Mouse (Mus musculus) regulatory T cell (primary cell): ENCODE results near the gene Spatc1l.

Experiments
- in situ Hi-C: fragments of 300-600 bp; cut with MboI, MseI; formaldehyde crosslinking; loops from one replicate; pipeline ENCODE4 v1.15.1; 2025; ENCODE audit warnings: high pct_unique_total_duplicates

The Spatc1l gene

DNA sequence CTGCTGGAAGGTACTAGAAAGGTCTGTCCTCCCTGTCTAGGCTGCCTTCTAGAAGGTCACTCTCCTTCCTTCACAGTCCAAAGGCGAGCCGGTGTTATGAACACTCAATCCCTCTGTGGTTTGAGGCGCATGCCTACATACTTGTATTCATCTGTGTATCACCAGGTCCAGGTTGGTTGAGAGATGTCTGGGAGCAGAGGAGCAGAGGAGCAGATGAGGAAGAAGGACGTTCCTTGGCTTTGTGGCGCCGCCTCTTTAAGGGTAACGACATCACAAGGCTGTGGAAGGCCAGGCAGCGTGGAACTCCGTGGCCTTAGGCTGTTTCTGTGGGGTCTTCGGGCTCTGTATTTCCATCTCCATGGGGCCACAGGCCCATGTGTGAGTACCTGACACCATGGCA, at the start of gene Spatc1l:
Spatc1l (plus strand) TSS at position 301 of the 400 bp plus-strand sequence.
- in situ Hi-C loops: no loop called here

DNA sequence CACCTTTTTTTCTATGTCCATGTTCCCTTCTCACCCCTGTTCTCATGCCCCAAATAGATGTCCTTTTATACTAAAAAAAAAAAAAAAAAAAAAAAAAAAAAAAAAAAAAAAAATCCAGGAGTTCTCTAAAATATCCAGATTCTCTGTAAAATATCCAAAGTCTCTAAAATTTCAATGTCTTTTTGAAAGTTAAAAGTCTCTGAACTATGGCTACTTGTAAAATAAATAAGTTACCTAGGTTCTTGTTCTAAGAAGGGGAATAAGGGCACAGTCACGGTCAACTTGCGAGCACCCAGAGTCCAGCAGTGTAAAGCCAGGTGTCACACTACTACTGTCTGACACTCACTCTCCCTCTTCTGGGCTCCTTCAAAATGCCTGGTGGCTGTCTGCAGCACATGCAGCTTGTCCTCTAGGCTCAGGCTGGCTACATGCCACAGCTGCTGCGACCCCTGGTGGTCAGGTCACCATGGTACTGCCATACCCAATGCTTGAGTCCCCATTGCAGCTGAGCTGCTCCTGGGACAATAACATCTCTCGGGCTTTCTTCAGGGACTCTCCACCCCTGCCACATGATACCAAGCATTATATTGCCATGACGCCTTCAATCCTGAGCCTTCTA, 49.0 kb upstream of the Spatc1l start:
- in situ Hi-C loops: no loop called here

DNA sequence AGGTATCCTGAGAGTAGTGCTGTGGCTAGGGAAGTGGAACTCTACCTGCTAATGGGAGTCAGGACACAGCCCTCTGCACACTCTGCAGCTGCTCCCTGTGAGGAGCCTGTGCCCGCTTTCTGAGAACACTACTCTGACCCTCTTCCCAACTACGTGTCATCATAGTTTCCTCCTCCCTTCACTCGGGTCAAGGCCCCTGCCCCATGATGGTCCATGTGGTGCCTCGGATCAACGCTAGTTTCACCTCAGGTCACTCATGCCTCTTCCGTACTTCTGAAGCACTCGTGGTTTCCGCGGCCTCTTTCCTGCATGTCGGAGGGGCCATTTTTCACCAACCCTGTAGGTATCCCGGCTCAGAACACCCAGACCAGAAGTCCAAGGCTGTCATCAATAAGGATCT, 31.1 kb upstream of the Spatc1l start:
- in situ Hi-C loops: no loop called here

DNA sequence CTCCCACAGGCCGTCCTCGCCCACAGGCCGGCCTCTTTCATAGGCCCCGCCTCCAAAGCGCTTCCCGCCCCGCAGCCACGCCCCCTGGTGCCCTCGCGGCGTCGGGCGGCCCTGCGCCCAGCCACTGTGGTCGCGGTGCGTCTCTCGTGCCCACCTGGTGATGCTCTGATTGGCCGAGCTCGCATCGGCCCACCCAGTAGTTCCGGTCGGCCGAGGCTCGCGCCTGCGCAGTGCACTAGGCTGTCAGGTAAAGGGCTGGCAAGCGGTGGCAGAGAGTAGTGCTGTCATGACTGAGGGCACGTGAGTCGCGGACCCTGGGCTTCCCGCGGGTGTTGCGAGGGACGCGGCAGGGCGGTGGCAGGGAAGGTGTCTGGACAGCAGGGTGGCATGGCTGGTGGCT, 30.7 kb upstream of the Spatc1l start, which contains the start of gene Lss:
Lss (plus strand) TSS at position 214 of the 400 bp plus-strand sequence.
- in situ Hi-C loops: no loop called here

DNA sequence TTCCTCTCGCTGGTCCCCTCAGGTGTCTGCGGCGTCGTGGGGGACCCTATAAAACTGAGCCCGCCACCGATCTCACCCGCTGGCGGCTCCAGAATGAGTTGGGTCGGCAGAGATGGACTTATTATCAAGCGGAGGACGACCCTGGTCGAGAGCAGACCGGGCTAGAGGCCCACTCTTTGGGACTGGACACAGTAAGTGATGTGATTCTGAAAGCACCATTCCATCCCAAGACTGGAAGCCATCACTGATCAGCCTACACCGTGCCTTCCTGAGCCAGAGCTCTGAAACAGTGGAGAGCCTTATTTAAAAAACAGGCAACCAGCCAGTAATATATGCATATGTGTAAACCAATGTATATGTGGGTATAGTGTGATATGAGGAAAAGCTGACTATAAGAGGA, 30.2 kb upstream of the Spatc1l start:
- in situ Hi-C loops: no loop called here

DNA sequence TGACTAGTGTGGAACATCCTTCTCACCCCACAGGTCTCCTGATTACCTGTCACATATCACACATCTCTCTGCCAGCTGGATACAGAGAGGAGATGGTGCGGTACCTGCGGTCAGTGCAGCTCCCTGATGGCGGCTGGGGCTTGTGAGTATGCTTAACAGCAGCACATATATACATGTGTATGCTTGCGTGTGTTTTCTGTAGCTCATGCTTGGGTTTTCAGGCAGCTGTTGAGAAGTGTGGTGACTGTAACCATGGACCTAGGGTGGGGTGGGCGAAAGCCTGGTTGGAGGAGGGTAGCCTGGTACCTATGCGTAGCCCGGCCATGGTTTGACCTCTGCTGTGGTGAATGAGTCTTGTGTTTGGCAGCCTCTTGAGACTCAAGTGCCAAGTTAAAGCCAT, 26.5 kb upstream of the Spatc1l start:
- in situ Hi-C loops: loop anchor here (5.0 kb wide), 1 partner anchor 103 kb away; no protein-coding TSS in a partner anchor

DNA sequence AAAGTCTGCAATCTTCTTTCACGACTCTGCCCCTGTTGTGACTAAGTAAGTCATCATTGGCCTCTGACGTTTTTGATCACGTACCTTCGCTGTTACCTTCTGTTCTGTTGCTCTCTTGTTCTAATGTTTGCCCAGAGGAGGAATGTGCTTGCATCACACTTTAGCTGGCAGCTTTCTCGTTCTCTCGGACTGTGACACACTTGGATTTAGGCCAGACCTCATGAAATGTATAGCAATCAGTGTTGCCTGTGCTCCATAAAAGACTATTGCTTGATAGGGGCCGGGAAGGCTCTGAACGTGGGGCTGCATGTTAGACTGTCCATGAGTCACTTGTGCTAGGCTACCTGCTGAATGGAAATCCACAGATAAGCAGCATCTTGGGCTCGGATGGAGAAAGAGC, 24.5 kb upstream of the Spatc1l start:
- in situ Hi-C loops: loop anchor here (5.0 kb wide), 1 partner anchor 105 kb away; no protein-coding TSS in a partner anchor

DNA sequence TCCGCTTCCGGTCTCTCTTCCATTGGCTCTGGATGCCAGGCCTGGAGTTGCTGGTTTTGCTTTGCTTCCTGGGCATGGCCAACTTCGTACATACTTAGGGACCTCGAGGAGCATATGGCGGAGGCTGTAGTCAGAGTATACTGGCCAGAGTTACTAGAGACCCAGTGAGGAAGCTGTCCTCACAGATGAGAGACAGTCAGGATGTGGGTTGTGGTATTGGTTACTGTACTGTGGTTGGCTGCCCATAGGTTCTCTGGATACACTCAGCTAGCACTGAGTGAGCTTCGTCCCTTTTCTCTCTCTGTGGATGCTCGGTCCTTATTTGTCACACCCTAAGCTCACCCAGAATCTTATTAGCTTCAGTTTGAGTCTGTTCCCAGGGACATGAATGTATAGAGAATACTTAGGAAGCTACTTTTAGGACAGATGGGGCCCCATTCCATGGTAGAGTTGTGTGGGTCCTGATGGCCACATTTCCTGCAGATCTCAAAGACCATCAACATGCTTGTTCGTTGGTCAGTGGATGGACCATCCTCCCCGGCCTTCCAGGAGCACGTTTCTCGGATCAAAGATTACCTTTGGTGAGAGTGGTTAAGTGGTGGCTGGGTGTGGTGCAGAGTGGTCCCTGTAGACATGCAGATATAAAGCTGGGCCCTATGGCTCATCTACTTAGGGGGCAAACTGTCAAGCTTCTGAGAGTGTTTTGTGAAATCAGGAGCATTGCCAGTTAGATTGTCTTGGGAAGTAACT, 20.6 kb upstream of the Spatc1l start:
- in situ Hi-C loops: no loop called here

DNA sequence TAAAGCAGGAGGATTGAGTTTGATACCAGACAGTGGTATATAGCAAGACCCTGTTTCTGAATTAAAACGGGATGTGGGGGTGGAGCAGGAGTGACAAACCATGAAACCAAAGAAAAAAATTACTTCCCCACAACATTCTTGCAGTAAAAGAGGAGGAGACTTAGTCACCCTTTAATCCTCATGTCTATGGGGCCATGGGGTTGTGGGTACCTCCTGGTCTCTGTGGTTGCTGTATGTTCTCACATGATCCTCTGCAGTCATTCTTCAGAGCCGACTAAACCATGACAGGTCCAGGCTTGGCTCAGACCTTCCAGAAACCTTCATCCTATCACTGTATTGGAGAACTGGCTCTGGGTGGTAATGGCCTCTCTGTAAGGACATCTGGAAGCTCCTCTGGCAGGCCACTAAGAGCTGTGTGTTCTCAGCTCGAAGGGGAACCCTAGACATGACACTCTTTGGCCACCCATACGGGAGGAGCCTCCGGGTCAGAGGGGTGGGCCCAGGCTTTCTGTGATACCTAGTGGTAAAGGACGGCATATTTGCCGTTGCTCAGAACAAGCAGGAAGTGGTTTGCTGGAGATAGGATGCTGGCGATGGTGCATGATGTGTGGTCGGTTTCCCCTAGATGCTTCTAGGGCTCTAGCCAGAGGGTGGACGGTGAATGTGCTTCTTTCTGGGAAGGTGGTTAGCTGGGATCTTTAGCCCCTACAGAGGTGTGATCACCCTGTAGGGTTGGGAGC, 19.3 kb upstream of the Spatc1l start:
- in situ Hi-C loops: no loop called here

DNA sequence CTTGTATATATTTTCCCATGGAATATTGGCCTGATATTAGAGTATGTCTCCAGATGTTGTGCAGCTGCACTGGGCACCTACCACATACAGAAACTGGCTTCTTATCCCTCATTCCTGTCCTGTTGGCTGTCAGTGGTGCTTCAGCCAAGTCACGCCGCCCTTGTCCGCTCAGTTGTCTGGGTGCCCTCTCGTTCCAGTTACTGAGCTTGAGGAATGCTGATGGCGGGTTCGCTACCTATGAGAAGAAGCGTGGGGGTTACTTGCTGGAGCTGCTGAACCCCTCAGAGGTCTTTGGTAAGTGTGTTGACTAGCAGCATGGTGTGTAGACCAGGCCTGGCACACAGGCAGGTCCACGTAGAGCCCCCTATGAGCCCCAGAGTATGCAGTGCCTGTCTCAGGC, 15.5 kb upstream of the Spatc1l start:
- in situ Hi-C loops: loop anchor here (5.0 kb wide), 1 partner anchor 44 kb away; no protein-coding TSS in a partner anchor

DNA sequence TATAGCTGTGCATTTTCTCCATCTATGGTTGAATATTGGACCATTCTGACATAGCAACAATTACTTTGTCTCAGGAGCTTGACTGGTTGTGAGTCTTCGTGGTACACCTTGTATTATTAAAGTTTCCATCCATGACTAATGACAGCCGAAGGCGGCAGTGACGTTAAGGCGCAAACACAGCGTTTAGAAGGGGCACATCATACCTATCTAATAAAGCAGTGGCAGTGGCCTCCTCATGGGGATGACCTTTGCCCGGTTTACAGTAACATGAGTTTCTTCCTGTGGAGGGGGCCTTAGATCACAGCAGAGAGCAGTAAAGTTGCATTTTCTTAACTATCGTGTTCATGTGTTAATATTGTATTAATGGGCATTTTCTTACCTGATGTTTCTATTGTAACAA, 13.9 kb upstream of the Spatc1l start:
- in situ Hi-C loops: loop anchor here (5.0 kb wide), 1 partner anchor 46 kb away; no protein-coding TSS in a partner anchor

DNA sequence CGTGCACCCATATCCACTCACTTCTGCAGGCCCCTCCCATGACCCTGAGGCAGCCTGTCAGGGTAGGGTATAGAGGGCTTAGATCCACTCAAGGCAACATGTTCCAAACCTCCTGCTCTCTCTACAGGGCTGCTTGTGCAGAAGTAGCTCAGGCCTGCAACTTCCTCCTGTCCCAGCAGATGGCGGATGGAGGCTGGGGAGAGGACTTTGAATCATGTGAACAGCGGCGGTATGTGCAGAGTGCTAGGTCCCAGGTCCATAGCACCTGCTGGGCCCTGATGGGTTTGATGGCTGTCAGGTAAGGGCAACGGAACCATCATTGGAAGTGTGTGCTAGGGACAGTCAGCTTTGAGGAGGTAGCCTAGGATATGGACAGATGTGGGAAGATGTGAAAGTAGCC, 11.6 kb upstream of the Spatc1l start:
- in situ Hi-C loops: no loop called here

DNA sequence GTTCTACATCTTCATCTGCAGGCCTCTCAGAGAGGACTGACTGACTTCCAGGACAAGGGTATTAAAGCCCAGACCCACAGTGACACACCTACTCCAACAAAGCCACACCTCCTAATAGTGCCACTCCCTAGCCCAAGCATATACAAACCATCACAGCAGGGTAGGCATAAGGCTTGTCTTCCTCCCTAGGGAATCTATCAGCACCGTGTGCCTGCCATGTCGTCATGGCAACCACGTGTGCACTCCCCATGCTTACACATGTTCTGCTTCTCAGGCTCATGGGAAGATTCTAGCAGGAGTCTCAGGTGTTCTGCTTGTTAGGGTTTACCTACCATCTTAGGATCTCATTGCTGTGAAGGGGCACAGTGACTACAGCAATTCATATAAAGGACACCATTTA, 10.5 kb upstream of the Spatc1l start:
- in situ Hi-C loops: no loop called here

DNA sequence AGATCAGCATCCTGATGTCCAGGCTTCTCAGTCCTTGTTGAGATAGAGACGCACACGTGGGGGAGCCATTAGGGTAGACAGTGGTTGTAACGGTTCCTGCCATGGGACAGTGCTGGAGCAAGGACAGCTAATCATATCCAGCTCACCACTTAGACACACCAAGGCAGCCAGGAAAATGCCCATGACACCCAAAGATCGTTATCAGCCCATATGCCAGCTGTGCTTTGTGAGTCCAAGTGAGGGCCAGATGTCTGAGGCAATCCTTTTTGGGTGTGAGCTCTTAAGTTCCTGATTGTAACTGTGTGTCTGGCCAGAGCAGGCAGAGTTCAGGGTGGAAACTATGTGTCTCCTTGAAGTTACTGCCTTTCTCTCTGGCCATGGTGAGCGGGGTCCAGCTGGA, 8.0 kb upstream of the Spatc1l start:
- in situ Hi-C loops: no loop called here

DNA sequence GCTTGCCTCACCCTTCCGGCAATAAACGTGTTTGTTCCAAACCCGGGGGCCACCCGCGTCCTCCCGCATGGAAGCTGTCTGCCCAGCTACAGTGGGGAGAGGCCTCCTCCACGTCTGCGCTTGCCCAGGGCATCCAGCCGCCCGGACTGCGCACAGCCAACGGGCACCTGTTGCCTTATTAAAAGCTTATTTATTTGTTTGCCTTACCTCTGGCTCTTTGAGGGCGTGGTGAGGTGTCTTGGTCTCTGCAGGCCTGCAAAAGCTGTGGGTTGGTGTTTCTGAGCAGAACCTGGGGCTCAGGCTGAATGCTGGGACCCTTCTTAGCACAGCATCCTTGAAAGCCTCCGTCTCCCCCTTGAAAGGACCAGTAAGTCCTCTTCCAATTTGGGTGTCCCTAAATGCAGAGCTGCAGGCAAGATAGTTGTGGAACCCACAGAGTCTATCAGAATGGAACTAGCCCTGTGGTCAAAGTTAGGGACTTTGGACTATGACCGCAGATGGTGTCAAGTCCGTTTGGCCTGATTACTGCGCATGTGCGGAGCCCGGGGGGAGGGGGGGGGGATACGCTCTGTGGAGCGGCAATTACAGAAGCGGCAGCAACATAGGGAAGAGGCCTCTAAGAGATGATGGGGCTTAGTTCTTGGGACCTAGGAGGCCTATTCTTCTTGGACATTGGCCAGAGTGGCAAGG, 8.1 kb downstream of the Spatc1l start:
- in situ Hi-C loops: no loop called here

DNA sequence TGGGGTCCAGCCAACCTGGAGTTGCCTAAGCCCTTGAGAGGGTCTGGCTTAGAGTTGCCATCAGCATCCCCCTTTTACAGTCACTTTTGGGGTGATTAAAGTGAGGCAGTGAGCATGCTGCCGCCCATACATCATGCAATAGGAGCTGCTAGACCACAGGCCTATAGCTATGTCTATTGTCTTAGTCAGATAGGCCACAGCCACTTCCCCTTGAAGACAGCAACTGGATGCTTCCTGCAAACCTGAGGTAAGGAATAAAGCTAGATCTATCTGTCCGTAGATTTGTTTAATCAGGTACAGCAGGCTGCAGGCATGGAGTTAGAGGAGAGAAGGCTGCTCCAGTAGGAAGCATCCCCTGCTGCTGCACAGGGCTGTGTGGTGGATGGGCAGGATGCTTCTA, 9.0 kb downstream of the Spatc1l start:
- in situ Hi-C loops: no loop called here

DNA sequence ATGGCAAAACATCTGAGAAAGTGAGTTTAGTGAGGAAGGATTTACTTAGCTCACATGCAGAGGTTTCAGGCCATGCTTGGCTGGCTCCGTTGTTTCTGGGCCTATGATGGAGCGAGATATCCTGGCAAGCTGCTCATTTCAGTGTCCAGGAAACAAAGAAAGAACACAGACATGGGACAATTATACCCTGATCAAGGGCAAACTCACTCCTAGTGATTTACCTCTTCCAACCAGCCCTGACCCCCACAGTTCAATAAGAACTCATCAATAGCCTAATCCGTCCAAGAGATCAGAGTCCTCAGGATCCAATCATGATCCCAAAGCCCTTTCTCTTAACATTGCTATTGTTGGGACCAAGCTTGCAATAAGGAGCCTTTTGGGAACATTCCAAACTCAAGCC, 10.1 kb downstream of the Spatc1l start:
- in situ Hi-C loops: no loop called here

DNA sequence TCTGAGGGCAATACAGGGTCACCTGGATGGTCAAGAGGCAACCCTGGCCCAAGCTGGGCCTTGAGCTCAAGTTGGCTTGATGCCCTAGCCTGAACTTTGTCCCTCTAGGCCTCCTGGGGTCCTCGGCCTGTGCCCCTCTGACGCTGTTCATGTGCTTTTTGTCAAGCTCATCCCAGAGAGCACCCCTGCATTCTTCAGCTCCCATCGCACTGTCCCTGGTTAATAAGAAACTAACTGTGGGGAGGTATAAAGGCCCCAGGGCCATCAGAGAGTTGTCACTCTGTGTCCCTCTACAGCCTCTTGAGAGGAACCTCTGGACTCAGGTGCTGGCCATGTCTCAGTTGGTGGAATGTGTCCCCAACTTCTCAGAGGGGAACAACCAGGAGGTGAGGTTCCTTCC, 13.3 kb downstream of the Spatc1l start, which contains the start of gene Ftcd:
Ftcd (plus strand) TSS at position 275 of the 400 bp plus-strand sequence.
- in situ Hi-C loops: no loop called here

DNA sequence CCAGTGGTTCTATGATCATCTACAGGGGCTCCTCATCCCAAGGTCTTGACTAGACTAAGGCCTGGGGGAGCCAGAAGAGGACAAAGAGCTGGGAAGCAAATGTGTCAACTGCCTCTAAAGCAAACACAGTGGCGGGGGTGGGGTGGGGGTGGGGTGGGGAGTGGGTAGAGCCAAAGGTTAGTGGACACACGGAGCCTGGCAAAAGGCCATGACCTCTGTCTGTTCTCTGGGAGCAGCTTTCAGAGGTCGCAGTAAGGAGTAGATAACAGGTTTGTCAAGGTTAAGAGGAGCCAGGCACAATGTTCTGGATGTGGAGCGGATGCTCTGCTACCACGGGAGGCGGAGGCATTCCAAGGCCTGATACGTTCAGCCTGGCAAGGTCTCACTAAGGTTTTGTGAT, 14.8 kb downstream of the Spatc1l start:
- in situ Hi-C loops: no loop called here

DNA sequence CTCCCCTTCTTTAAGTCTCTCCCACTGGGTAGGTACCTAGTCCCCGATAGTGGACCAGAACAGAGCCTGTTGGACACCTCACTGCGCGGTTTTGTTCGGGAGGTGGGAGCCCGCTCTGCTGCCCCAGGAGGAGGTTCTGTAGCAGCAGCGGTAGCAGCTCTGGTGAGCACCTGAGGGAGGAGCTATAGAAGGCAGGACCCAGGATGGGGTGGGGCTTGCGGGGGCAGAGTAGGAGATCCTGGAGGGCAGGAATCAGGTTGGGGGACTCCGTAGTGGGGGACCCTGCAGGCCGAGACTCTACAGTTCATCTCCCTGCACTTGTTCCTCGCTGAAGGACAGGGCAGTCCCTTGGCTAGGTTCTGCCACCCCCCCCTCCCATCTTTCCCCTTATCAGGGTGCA, 22.1 kb downstream of the Spatc1l start:
- in situ Hi-C loops: no loop called here

DNA sequence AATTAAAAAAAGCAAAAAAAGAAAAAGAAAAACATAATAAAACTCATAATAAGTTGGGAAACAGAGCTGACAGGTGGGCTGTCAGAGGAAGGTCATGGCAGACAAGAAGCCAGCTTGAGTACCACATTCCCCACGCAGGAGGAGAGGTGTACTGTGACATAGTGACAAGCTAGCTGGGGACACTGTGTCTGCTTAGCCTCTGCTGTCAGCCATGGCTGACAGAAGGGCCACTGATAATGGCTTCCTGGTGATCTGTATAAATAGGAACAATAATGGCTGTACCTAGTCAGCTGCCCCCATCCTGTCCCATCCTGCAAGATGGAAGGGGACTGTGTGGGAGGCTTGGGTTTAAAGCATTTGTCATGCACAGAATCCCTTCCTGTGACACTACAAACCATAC, 24.1 kb downstream of the Spatc1l start:
- in situ Hi-C loops: no loop called here

DNA sequence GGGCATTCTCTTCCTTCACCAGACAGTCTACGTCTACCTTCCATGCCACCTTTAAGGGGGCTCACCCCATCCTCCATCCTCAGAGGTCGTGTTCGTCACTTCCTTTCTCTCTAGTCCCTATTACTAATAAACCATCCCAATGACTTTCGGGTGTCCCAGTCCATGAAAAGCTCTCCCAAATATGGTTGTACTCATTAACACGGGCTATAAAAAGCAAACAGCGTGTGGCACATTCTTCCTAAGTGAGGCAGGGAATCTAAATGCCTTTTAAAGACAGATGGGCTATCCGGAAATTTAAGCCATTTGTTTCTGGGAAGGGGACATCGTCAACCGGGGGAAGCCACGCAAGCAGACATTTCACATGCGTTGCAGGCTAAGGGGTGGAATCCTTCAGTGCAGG, 28.1 kb downstream of the Spatc1l start:
- in situ Hi-C loops: no loop called here
